Mouse (Mus musculus) stomach, embryonic 15.5 days (tissue): ENCODE results near the gene Btg1. TPM values are rescaled to one million over a fixed set of nuclear protein-coding genes. Genes with fewer than 3 reads are reported as not detected.

Source experiments
- ATAC-seq: fragments of 200-750 bp; cut with Nextera tagmentation; 2 replicates; pipeline ENCODE4 v1.8.0; 2017; ENCODE audit warnings: low read depth, moderate number of reproducible peaks, moderate TSS enrichment; ENCODE audit not compliant: insufficient read depth, low FRiP score
- H3K27ac ChIP-seq: fragments of 300-500 bp; sonication (generic); 2 replicates; pipeline ENCODE4 v1.5.1; 2015; ENCODE audit warnings: mild to moderate bottlenecking, inconsistent platforms
- H3K27me3 ChIP-seq: fragments of 300-500 bp; sonication (generic); replicated peaks from 2 replicates; pipeline ENCODE4 v1.6.1; 2015; ENCODE audit warnings: inconsistent platforms
- H3K36me3 ChIP-seq: fragments of 300-500 bp; sonication (generic); 2 replicates; pipeline ENCODE4 v1.6.1; 2015; ENCODE audit warnings: inconsistent platforms
- H3K4me1 ChIP-seq: fragments of 300-500 bp; sonication (generic); 2 replicates; pipeline ENCODE4 v1.6.1; 2015; ENCODE audit warnings: inconsistent platforms
- H3K4me2 ChIP-seq: fragments of 300-500 bp; sonication (generic); 2 replicates; pipeline ENCODE4 v1.6.1; 2015; ENCODE audit warnings: mild to moderate bottlenecking, inconsistent platforms
- H3K4me3 ChIP-seq: fragments of 300-500 bp; sonication (generic); replicated peaks from 2 replicates; pipeline ENCODE4 v1.5.1; 2015; ENCODE audit warnings: inconsistent platforms
- H3K9ac ChIP-seq: fragments of 300-500 bp; sonication (generic); 2 replicates; pipeline ENCODE4 v1.6.1; 2015; ENCODE audit warnings: inconsistent platforms
- H3K9me3 ChIP-seq: fragments of 300-500 bp; sonication (generic); 2 replicates; pipeline ENCODE4 v1.6.1; 2016; ENCODE audit warnings: inconsistent platforms
- WGBS: fragments of 180-500 bp; shearing (Covaris S2); methylation state at CpG from one replicate; pipeline ENCODE4 v1.1.7; 2015; 5-methylcytosine and 5-hydroxymethylcytosine counted together
- polyA plus RNA-seq: library from polyadenylated mRNA; unstranded; fragments of >200 nt; fragmentation: Nextera tagmentation; extraction: Ambion mirVana; gene quantifications from 2 replicates; pipeline ENCODE4 v1.2.1, GENCODE M21; 2015

Gene Btg1
- polyA plus RNA-seq, 1 experiment from 2014 or later, result 62.3 TPM

DNA sequence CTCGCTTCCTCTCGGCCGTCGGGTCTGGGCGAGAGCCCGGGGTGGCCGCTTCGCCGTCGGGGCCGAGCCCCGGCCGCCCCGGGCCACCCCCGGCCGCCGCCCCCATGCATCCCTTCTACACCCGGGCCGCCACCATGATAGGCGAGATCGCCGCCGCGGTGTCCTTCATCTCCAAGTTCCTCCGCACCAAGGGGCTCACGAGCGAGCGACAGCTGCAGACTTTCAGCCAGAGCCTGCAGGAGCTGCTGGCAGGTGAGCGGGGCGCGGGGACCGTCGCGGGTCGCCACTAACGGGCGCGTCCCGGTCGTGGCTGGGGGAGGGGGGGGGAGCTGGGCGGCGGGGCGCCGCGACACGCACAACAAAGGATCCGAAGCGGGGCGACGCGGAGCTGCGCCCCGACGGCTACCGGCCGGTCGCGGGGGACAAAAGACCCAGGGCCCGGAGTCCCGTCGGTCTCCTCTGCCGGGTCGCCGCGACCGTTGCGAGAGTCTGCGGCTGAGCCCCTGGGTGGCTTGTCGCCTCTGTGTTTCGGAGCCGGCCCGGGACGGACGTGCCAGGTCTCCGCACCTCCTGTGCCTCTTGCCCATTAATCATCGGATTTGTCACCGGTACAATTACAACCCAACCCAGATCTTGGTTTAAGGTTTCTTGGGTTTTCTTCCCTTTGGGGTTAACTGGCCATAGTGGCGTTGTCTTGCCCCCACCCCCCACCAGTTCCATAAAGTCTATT, 580 bp downstream of the Btg1 start:
- ATAC-seq, result peak; percentile 23; the same call in 1 of the 2 replicates
- under 1% methylated on average over 64 of the region's 78 CpGs for WGBS
- H3K9ac ChIP-seq, result peak overlapping the region; percentile 100
- H3K9me3 ChIP-seq, result no peaks in the 10 kb centered on the region
- no peaks in the 10 kb centered on the region for H3K4me1 ChIP-seq
- peak overlapping the region; percentile 94 for H3K4me3 ChIP-seq
- H3K27me3 ChIP-seq, result no peaks in the 10 kb centered on the region
- peak overlapping the region; percentile 98 for H3K27ac ChIP-seq
- H3K36me3 ChIP-seq, result no peaks in the 10 kb centered on the region
- H3K4me2 ChIP-seq, result peak overlapping the region; percentile 44

DNA sequence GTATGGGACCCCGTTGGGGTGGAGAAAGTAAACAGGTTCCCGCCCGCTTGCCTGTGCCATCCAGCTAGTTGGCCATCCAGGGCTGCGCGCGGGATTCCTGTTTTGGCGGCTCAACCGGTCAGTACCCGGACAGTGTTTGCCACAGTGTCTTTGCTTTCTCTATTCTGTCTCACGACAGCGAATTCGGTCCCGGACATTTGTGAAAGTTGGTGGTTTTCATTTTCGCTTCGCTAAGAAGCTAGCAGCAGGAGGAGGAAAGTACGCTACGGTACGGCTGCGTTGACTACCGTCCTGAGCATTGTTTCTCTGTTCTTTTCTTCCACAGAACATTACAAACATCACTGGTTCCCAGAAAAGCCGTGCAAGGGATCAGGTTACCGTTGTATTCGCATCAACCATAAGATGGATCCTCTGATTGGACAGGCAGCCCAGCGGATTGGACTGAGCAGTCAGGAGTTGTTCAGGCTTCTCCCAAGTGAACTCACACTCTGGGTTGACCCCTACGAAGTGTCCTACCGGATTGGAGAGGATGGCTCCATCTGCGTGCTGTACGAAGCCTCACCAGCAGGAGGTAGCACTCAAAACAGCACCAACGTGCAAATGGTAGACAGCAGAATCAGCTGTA, 1.3 kb downstream of the Btg1 start:
- peak overlapping the region; percentile 100 for H3K9ac ChIP-seq
- H3K4me3 ChIP-seq, result peak overlapping the region; percentile 94
- under 1% methylated on average over 29 of the region's 29 CpGs for WGBS
- no peaks in the 10 kb centered on the region for H3K4me1 ChIP-seq
- H3K27me3 ChIP-seq, result no peaks in the 10 kb centered on the region
- no peaks in the 10 kb centered on the region for H3K9me3 ChIP-seq
- peak overlapping the region; percentile 98 for H3K27ac ChIP-seq
- no peaks in the 10 kb centered on the region for H3K36me3 ChIP-seq
- H3K4me2 ChIP-seq, result peak overlapping the region; percentile 44
- ATAC-seq, result peak; percentile 12; the same call in 1 of the 2 replicates

DNA sequence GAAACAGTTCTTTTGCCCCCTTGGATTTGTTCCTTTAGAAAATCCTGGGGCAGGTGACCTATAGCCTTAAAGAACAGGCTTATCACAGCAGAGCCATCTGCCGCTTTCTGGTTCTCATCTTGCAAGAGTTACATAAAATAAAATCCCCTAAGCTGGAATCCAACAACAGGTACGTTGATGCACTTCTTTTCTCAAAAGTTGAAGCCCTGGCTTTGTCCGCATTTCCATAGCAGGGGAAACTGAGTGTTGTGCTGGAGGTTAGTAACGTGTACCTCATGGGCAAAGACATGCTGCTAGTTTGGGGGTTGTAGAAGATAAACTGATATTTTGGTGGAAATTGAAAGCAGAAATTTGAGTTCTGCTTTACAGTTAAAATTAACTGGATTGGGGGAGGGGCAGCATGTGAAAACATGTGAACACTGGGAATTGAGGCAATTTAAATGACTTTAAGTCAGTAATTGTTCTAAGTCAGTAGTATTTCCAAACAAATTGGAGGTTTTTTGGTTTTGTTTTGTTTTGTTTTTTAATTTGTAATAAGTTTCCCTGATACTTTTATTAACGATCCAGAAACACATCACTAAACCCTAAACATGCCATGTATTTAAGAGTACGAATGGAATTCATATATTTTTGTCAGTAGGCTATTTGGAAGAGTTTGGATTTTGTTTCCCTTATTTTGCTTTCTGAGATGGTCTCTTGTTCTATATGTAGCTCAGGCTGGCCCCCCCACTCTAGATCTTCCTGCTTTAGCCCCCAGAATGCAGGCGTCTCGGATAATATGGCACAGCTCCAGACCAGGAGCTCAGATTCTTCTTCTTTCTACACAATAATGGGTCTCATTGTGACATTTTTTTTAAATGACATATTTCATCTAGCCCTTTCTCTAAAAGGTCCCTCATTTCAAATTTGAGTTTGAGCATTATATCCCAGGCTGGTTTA, 3.4 kb downstream of the Btg1 start:
- no peak for ATAC-seq
- 0 out of 2 replicates have a peak, but pooled peaks cover 3% of the 10 kb centered on the region for H3K36me3 ChIP-seq
- H3K4me1 ChIP-seq, result no peaks in the 10 kb centered on the region
- 27% methylated on average over 8 of the region's 8 CpGs for WGBS
- H3K9ac ChIP-seq, result peak overlapping the region; percentile 41; the same call in 1 of the 2 replicates
- H3K4me3 ChIP-seq, result peak overlapping the region; percentile 50
- H3K4me2 ChIP-seq, result peak overlapping the region; percentile 70
- H3K27me3 ChIP-seq, result no peaks in the 10 kb centered on the region
- peak overlapping the region; percentile 61 for H3K27ac ChIP-seq
- H3K9me3 ChIP-seq, result no peaks in the 10 kb centered on the region

DNA sequence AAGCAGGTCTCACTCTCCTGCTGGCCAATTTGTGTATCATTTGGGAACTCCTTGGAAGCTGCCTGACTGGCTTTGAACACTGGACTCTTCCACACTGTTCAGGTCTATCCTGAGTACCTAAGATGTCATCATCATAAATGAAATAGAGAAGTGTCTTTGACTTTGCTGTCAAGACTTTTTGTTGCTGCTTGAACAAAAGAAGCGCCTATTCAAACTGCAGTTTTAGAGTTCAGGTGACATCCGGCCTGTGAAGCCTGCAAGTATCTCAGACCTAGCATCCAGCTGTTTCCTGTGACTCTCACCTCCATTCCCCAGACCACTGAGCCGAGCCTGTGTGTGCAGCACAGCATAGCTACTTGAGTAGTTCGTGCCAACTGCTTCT, 4.1 kb downstream of the Btg1 start:
- 17% methylated on average over 4 of the region's 4 CpGs for WGBS
- Histone ChIP-seq H3K9me3 (no peaks in the 10 kb centered on the region), H3K4me2 (peak overlapping the region; percentile 70), H3K4me3 (peak overlapping the region; percentile 50), H3K9ac (peak overlapping the region; percentile 41; the same call in 1 of the 2 replicates), H3K4me1 (peaks cover 4% of the 10 kb centered on the region; the same call in 1 of the 2 replicates), H3K27me3 (no peaks in the 10 kb centered on the region), H3K27ac (peak overlapping the region; percentile 54; the same call in 1 of the 2 replicates), H3K36me3 (0 out of 2 replicates have a peak, but pooled peaks cover 3% of the 10 kb centered on the region)
- ATAC-seq, result no peak

DNA sequence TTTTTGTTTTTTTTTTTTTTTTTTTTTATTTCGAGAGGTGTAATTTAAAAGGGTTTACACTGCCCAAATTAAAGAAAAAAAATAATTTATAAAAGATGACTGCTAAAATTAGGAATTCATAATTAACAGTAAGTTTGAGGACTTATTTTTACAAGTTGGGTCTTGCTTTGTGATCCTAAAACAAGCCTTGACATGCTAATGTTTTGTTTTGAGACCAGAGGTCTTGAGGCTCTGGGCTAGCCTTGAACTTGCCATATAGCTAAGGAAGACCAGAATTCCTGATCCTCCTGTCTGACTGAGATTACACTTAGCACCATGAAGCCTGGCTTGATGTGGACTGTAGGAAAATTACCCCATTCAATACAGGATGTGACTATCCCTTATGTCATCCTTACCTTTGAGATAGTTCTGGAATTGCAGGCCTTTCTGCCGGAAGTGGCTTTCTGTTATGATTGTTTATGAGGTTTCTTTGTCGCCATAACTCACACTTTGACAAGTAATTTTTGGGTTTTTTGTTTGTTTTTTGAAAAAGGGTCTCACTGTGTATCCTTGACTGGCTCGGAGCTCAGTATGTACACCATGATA, 4.6 kb downstream of the Btg1 start:
- no peak overlapping the region for H3K27ac ChIP-seq
- peak overlapping the region; percentile 50 for H3K4me3 ChIP-seq
- no peaks in the 10 kb centered on the region for H3K27me3 ChIP-seq
- H3K9ac ChIP-seq, result no peak overlapping the region
- ATAC-seq, result no peak
- H3K9me3 ChIP-seq, result no peaks in the 10 kb centered on the region
- H3K4me1 ChIP-seq, result peaks cover 4% of the 10 kb centered on the region; the same call in 1 of the 2 replicates
- peak overlapping the region; percentile 70 for H3K4me2 ChIP-seq
- H3K36me3 ChIP-seq, result 0 out of 2 replicates have a peak, but pooled peaks cover 3% of the 10 kb centered on the region
- WGBS, result 51% methylated on average over 4 of the region's 4 CpGs

DNA sequence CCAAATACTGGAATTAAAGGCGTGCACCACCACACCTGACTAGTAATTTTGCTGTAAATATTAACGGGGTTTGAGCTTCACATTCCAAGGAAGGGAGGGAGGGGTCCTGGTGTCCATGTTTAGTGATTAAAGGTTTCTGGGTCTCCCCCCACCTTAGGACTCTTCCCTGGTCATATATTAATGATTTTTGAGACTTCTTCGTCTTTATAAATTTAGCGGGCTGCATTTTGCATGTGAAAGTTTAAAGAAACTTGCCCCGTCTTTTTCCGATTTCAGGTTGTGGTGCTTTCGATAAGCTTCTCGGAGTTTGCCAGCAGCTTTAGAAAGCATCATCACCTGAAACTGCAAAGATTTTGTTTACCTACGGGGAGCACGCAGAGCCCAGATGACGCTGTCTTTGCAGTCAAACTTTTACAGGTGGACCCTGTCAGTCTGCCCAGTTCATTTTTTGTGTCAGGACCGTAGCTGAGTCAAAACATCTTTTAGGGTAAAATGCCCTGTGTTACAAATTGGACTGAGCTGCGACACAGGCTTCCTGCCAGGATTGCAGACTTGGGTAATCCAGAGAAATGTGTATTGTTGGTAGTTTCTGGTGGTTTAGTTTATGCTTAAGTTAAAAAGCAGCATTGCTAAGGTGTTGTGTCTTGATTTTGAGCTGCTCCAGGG, 5.3 kb downstream of the Btg1 start:
- Histone ChIP-seq H3K4me2 (peak overlapping the region; percentile 54), H3K27ac (no peak overlapping the region), H3K4me1 (peaks cover 4% of the 10 kb centered on the region; the same call in 1 of the 2 replicates), H3K36me3 (0 out of 2 replicates have a peak, but pooled peaks cover 3% of the 10 kb centered on the region), H3K4me3 (peak overlapping the region; percentile 33), H3K9me3 (no peaks in the 10 kb centered on the region), H3K9ac (no peak overlapping the region), H3K27me3 (no peaks in the 10 kb centered on the region)
- no peak for ATAC-seq
- 49% methylated on average over 13 of the region's 13 CpGs for WGBS

DNA sequence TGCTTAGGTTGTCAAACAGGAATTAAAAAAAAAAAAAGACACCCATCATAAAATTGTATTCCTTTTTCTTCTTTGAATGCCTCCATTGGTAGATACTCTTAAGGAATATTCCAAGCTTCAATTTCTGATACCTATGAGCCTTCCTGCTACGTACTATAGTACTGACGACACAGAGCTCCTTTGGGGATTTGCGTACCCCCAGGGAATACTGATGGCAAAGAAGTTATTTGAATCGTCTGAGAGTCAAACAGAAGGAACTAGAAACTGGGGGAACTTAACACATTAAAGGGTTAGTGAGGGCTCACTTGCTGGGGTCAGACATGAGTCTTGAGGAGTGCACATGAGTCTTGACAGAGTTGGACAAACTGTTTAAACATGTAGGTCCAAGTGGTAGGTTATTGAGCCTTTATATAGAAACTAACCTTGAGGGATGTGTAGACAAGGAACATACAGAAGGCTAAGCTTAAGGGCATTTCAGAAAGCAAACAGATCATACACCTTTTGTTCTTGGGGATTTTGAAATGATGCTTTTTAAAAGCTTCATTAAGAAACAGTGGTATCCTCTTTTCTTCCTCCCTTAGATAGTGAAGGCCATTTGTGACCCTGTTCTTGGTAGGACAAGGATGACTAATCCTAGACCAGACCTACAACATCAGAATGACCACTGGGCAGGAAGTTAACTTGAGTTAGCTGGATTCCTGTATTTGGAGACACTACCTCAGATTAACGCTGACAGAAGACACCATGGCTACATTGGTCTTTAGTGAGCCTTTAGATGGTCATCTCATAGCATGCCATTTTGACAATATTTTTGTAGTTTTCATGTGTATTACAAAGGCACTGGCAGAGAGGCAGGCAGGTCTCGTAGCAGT, 6.2 kb downstream of the Btg1 start:
- H3K4me3 ChIP-seq, result no peak overlapping the region
- ATAC-seq, result no peak
- H3K27me3 ChIP-seq, result no peaks in the 10 kb centered on the region
- WGBS, result 72% methylated on average over 6 of the region's 6 CpGs
- H3K27ac ChIP-seq, result no peak overlapping the region
- peaks cover 4% of the 10 kb centered on the region; the same call in 1 of the 2 replicates for H3K4me1 ChIP-seq
- 0 out of 2 replicates have a peak, but pooled peaks cover 3% of the 10 kb centered on the region for H3K36me3 ChIP-seq
- no peak overlapping the region for H3K9ac ChIP-seq
- H3K4me2 ChIP-seq, result peak overlapping the region; percentile 54
- no peaks in the 10 kb centered on the region for H3K9me3 ChIP-seq

DNA sequence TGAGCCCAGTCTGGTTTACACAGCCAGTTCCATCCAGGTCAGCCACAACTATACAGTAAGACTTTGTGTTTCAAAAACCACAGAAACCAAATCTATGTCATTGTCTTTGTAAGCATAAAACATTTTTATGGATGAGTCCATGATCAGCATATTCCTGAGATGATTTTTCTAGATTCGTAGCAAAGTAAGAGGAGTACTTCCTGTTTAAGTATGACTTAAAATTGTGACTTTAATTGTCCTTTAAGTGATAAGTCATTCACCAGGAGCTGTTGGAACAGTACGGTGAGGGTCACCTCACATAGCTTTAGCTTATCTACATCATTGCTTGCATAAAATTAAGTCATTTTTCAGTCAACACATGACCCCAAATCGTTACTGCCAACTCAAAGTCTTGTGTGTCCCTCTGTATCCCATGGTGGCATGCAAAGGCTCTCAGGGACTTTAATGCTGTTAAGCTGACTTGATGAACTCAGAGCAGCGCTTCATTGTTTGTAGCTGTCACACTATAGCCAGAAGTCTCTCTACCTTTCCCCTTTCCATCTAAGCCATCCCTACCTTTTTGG, 6.9 kb downstream of the Btg1 start:
- Histone ChIP-seq H3K4me1 (peaks cover 4% of the 10 kb centered on the region; the same call in 1 of the 2 replicates), H3K27me3 (no peaks in the 10 kb centered on the region), H3K9ac (no peak overlapping the region), H3K9me3 (no peaks in the 10 kb centered on the region), H3K4me2 (0 out of 2 replicates have a peak overlapping the region, but pooled peaks have one; percentile 54), H3K36me3 (peaks cover 6% of the 10 kb centered on the region; the same call in 1 of the 2 replicates), H3K27ac (no peak overlapping the region), H3K4me3 (no peak overlapping the region)
- no peak for ATAC-seq
- 75% methylated on average over 4 of the region's 4 CpGs for WGBS

DNA sequence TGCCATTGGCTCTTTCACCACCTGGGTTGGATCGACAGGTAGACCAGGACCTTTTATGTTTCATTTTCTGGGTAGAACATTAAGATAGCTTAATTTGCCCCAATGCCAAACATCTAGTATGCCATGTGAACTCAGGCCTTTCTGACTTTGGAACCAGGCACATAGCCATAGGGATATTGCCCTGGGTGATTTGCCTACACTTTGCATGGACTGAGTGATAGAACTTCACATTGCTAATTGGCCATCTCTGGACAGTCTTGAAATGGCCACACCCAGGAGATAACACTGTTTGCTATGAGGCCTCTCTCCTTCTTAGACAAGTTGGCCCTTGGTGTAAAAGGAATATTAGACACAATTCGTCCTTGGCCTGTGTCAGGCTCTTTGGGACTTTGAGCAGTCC, 7.6 kb downstream of the Btg1 start:
- Histone ChIP-seq H3K27ac (no peak overlapping the region), H3K4me3 (no peak overlapping the region), H3K4me1 (peaks cover 4% of the 10 kb centered on the region; the same call in 1 of the 2 replicates), H3K36me3 (peaks cover 6% of the 10 kb centered on the region; the same call in 1 of the 2 replicates), H3K27me3 (no peaks in the 10 kb centered on the region), H3K9ac (no peak overlapping the region), H3K9me3 (no peaks in the 10 kb centered on the region), H3K4me2 (no peak overlapping the region)
- WGBS, result 82% methylated on average over 2 of the region's 2 CpGs
- ATAC-seq, result no peak

DNA sequence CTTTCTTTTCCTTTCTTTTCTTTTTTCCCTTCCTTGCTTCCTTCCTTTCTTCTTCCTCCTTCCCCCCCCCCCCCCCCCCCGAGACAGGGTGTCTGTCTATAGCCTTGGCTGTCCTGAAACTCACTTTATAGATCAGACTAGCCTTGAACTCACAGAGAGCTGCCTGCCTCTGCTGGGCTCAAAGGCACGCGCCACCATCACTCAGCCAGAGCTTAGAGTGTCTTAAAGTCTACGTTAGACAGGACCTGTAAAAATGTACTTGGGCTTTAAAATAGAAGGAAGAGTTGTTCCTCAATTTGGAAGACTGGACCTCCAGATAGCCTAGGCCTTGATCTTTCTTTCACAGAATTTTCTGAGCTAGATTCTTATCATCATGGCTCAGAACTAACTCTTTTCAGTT, 8.3 kb downstream of the Btg1 start:
- Histone ChIP-seq H3K4me2 (no peak overlapping the region), H3K4me1 (peaks cover 4% of the 10 kb centered on the region; the same call in 1 of the 2 replicates), H3K27ac (no peak overlapping the region), H3K27me3 (no peaks in the 10 kb centered on the region), H3K9me3 (no peaks in the 10 kb centered on the region), H3K36me3 (peaks cover 6% of the 10 kb centered on the region; the same call in 1 of the 2 replicates), H3K9ac (no peak overlapping the region), H3K4me3 (no peak overlapping the region)
- no peak for ATAC-seq
- 87% methylated on average over 4 of the region's 4 CpGs for WGBS
